Mouse (Mus musculus): ENCODE results near the gene Hsd3b4. TPM values are rescaled to one million over a fixed set of nuclear protein-coding genes. Genes with fewer than 3 reads are reported as not detected.
"Not testable (repeated sequence)": the region's sequence is repeated elsewhere in the genome, so short reads cannot be mapped to it uniquely, and the experiment has no call there.

Gene Hsd3b4
- polyA plus RNA-seq (2015; fragmentation: Nextera tagmentation; extraction: Ambion mirVana) = 0.17 and 0.31 TPM in 2 replicates

DNA sequence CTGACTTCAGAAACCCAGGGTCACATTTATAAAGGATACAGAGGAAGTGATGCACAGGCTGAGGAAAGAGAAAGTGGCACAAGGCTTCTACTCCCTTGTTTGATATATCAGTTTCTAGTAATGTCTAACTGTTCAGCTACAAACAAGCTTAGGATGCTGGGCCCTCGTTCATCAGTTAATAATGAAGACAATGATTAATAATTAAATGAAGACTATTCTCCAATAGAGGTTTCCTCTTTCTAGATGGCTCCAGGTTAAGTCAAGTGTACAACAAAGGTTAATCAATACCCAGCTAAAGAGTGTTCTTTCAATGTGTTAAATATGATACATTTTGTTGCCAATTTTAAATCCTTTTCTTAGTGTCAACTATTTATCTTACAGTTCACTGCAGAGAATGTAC lies at the start of gene Hsd3b4:
Gene Hsd3b4 (minus strand): TSS at position 101 of the 400 bp plus-strand sequence.
- not testable (repeated sequence) for ATAC-seq (ENCODE audit: low read depth); H3K4me2 ChIP-seq; H3K27ac ChIP-seq; H3K4me3 ChIP-seq (replicated peaks); DNase-seq; H3K9me3 ChIP-seq (replicated peaks); H3K4me1 ChIP-seq (replicated peaks); H3K27me3 ChIP-seq; H3K36me3 ChIP-seq; H3K9ac ChIP-seq
- WGBS (ENCODE audit: insufficient replicate concordance) = no CpG with 5 or more reads among the region's 1 CpGs

GRCm38 (mm10) chr3:98550832-98551231 lies 40.5 kb upstream of the Hsd3b4 start:
- not testable (repeated sequence) for H3K4me2 ChIP-seq; ATAC-seq (ENCODE audit: low read depth); H3K9ac ChIP-seq; H3K9me3 ChIP-seq (replicated peaks); H3K27me3 ChIP-seq; H3K4me3 ChIP-seq (replicated peaks); H3K27ac ChIP-seq; H3K4me1 ChIP-seq (replicated peaks); DNase-seq; H3K36me3 ChIP-seq
- WGBS (ENCODE audit: insufficient replicate concordance) = no CpG with 5 or more reads among the region's 1 CpGs

DNA sequence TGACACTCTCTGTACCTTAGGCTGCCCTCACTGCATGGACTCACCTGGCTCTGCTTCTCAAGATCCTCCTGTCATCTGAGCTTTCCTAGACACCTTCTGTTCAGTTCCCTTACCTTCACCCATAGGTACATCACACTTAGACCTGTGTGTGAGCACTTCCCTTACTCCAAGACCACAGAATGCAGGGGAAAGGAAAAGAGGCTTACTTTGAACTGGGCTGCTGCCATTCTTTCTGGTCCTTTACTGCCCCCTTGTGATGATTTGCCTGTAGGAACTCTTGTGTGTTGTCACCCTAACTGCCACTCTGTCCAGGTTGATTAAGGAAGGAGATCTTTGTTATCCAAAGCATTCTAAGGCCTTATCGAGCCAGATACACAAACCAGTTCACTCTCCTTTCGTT lies 39.9 kb upstream of the Hsd3b4 start:
- DNase-seq; H3K9me3 ChIP-seq (replicated peaks); H3K27me3 ChIP-seq; H3K36me3 ChIP-seq; H3K27ac ChIP-seq; H3K9ac ChIP-seq; H3K4me3 ChIP-seq (replicated peaks); H3K4me2 ChIP-seq; H3K4me1 ChIP-seq (replicated peaks): not testable (repeated sequence)
- ATAC-seq (ENCODE audit: low read depth) = peak; percentile 53; the same call in 1 of the 2 replicates
- WGBS (ENCODE audit: insufficient replicate concordance) = no CpG with 5 or more reads among the region's 2 CpGs

- H3K36me3 ChIP-seq; H3K4me2 ChIP-seq; H3K27ac ChIP-seq; H3K27me3 ChIP-seq; H3K4me1 ChIP-seq (replicated peaks); H3K9me3 ChIP-seq (replicated peaks); ATAC-seq (ENCODE audit: low read depth); H3K4me3 ChIP-seq (replicated peaks); DNase-seq; H3K9ac ChIP-seq: not testable (repeated sequence)
- WGBS (ENCODE audit: insufficient replicate concordance) = no CpG with 5 or more reads among the region's 1 CpGs
Observed at GRCm38 (mm10) chr3:98548495-98548894, 38.2 kb upstream of the Hsd3b4 start.

- not testable (repeated sequence) for H3K27ac ChIP-seq; H3K4me2 ChIP-seq; H3K36me3 ChIP-seq; DNase-seq; H3K4me3 ChIP-seq (replicated peaks); ATAC-seq (ENCODE audit: low read depth); H3K27me3 ChIP-seq; H3K9me3 ChIP-seq (replicated peaks); H3K9ac ChIP-seq; H3K4me1 ChIP-seq (replicated peaks)
Observed at GRCm38 (mm10) chr3:98547641-98548040, 37.3 kb upstream of the Hsd3b4 start.

- not testable (repeated sequence) for H3K9ac ChIP-seq; DNase-seq; H3K27me3 ChIP-seq; H3K4me1 ChIP-seq (replicated peaks); H3K36me3 ChIP-seq; H3K27ac ChIP-seq; H3K4me3 ChIP-seq (replicated peaks); H3K9me3 ChIP-seq (replicated peaks); ATAC-seq (ENCODE audit: low read depth); H3K4me2 ChIP-seq
Observed at GRCm38 (mm10) chr3:98524978-98525377, 14.7 kb upstream of the Hsd3b4 start.

- not testable (repeated sequence) for DNase-seq, H3K27me3 ChIP-seq
Observed at GRCm38 (mm10) chr3:98524552-98524951, 14.2 kb upstream of the Hsd3b4 start.

GRCm38 (mm10) chr3:98522779-98523178 lies 12.5 kb upstream of the Hsd3b4 start:
- H3K4me2 ChIP-seq; ATAC-seq (ENCODE audit: low read depth): not testable (repeated sequence)

More at GRCm38 (mm10) chr3:98524552-98524951, 14.2 kb upstream of the Hsd3b4 start:
- H3K9me3 ChIP-seq (replicated peaks); H3K36me3 ChIP-seq; H3K4me3 ChIP-seq (replicated peaks); H3K9ac ChIP-seq; H3K4me2 ChIP-seq; H3K4me1 ChIP-seq (replicated peaks); H3K27ac ChIP-seq; ATAC-seq (ENCODE audit: low read depth): not testable (repeated sequence)
- no CpG with 5 or more reads among the region's 1 CpGs for WGBS (ENCODE audit: insufficient replicate concordance)

DNA sequence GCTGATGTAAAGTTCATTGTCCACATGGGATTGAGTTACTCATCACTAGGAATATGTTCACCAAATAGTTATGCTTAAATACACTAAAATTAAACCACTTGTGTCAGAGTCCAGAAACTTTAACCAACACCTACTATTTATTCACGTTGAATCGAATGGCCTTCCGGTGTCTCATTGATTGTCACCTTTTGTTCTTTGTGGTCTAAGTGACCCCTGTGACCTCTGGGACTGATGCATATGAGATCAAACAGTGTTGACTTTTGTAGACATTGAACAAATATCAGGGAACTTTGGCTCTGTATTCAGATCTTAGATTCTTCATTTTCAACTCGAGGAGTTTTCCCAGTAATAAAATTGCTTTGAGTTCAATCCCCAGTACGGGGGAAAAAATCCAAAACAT lies 3.1 kb downstream of the Hsd3b4 start:
- H3K36me3 ChIP-seq; H3K4me3 ChIP-seq (replicated peaks); H3K27ac ChIP-seq; H3K4me1 ChIP-seq (replicated peaks); H3K4me2 ChIP-seq; H3K9me3 ChIP-seq (replicated peaks); DNase-seq; H3K27me3 ChIP-seq; H3K9ac ChIP-seq: not testable (repeated sequence)
- WGBS (ENCODE audit: insufficient replicate concordance) = no CpG with 5 or more reads among the region's 5 CpGs
- ATAC-seq (ENCODE audit: low read depth) = peak; percentile 70

More at GRCm38 (mm10) chr3:98522779-98523178, 12.5 kb upstream of the Hsd3b4 start:
- not testable (repeated sequence) for DNase-seq; H3K27ac ChIP-seq; H3K9ac ChIP-seq; H3K36me3 ChIP-seq; H3K27me3 ChIP-seq; H3K4me1 ChIP-seq (replicated peaks); H3K4me3 ChIP-seq (replicated peaks); H3K9me3 ChIP-seq (replicated peaks)
- 40% methylated on average over 1 of the region's 2 CpGs for WGBS (ENCODE audit: insufficient replicate concordance)

DNA sequence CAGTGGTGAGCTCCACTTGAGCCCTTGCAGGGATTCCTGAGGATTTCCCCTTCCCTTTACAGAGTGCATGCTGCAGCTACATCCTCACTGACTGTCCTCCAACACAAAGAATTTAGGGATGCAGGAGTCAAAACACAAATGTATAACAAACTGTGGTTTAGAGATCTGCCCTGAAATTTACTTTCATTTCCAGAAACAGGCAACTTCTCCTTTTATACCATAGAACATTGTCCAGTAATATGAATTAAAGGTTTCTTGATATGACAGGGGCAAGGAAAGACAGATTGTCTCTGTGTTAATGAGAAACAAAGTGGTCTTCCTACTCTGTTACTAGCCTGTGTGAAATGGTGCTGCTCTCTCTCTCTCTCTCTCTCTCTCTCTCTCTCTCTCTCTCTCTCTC lies 12.9 kb downstream of the Hsd3b4 start:
- DNase-seq; H3K4me2 ChIP-seq; H3K4me3 ChIP-seq (replicated peaks); H3K36me3 ChIP-seq; H3K9ac ChIP-seq; H3K9me3 ChIP-seq (replicated peaks); H3K4me1 ChIP-seq (replicated peaks); ATAC-seq (ENCODE audit: low read depth); H3K27ac ChIP-seq; H3K27me3 ChIP-seq: not testable (repeated sequence)

- no CpG with 5 or more reads among the region's 2 CpGs for WGBS (ENCODE audit: insufficient replicate concordance)
- not testable (repeated sequence) for H3K4me2 ChIP-seq; H3K4me1 ChIP-seq (replicated peaks); H3K9me3 ChIP-seq (replicated peaks); DNase-seq; H3K9ac ChIP-seq; H3K27ac ChIP-seq; H3K36me3 ChIP-seq; H3K27me3 ChIP-seq; H3K4me3 ChIP-seq (replicated peaks)
- ATAC-seq (ENCODE audit: low read depth) = peak; percentile 34; the same call in 1 of the 2 replicates
Observed at GRCm38 (mm10) chr3:98496762-98497161, 13.6 kb downstream of the Hsd3b4 start.

- H3K4me1 ChIP-seq (replicated peaks); H3K27ac ChIP-seq; DNase-seq; H3K27me3 ChIP-seq; ATAC-seq (ENCODE audit: low read depth); H3K9ac ChIP-seq; H3K36me3 ChIP-seq; H3K4me2 ChIP-seq; H3K9me3 ChIP-seq (replicated peaks); H3K4me3 ChIP-seq (replicated peaks): not testable (repeated sequence)
Observed at GRCm38 (mm10) chr3:98495055-98495454, 15.3 kb downstream of the Hsd3b4 start.

- H3K4me1 ChIP-seq (replicated peaks); ATAC-seq (ENCODE audit: low read depth); H3K9me3 ChIP-seq (replicated peaks); H3K9ac ChIP-seq; DNase-seq; H3K4me3 ChIP-seq (replicated peaks); H3K36me3 ChIP-seq; H3K27ac ChIP-seq; H3K27me3 ChIP-seq; H3K4me2 ChIP-seq: not testable (repeated sequence)
Observed at GRCm38 (mm10) chr3:98494184-98494583, 16.1 kb downstream of the Hsd3b4 start.
